In genomic region chr17:37029162-37029561, GRCm38 (mm10) we compare ENCODE assay signal across 7 mouse cellular contexts. TPM values are rescaled to one million over a fixed set of nuclear protein-coding genes. Genes with fewer than 3 reads are reported as not detected.
DNase-seq lines count a peak whose midpoint lies in the region; ATAC-seq and TF ChIP-seq lines count a peak whose summit lies in the region.

No protein-coding gene starts in this region.

- H3K27me3 ChIP-seq in lung, embryonic 14.5 days (ENCODE audit: insufficient read depth, low read length), result no peaks in the 10 kb centered on the region
- H3K27me3 ChIP-seq in forebrain, embryonic 12.5 days, result no peaks in the 10 kb centered on the region
- no peaks in the 10 kb centered on the region for H3K27me3 ChIP-seq in limb, embryonic 14.5 days (ENCODE audit: control insufficient read depth, insufficient read depth, low read length)
- H3K27me3 ChIP-seq in stomach, embryonic 15.5 days (replicated peaks), result no peaks in the 10 kb centered on the region

- no peaks in the 10 kb centered on the region for H3K9me3 ChIP-seq in lung, embryonic 14.5 days (ENCODE audit: low read depth, low read length)
- H3K9me3 ChIP-seq in forebrain, embryonic 12.5 days, result no peaks in the 10 kb centered on the region
- no peaks in the 10 kb centered on the region for H3K9me3 ChIP-seq in limb, embryonic 14.5 days (ENCODE audit: control insufficient read depth, low read length)
- H3K9me3 ChIP-seq in stomach, embryonic 15.5 days, result no peaks in the 10 kb centered on the region

- no peak for TF ChIP-seq CTCF in lung, embryonic 14.5 days (IDR thresholded peaks at IDR 0.05; ENCODE audit: low read depth)

- TF ChIP-seq POLR2A in limb, embryonic 14.5 days (IDR thresholded peaks at IDR 0.05; ENCODE audit: borderline replicate concordance, extremely low read depth, insufficient read depth, insufficient read length), result no peak

- DNase-seq in lung, embryonic 14.5 days, result no peak
- no peak for DNase-seq in lung, postnatal 36 days
- no peak for DNase-seq in limb, embryonic 14.5 days (ENCODE audit: low spot score)
- DNase-seq in right cerebral cortex, postnatal 36 days (ENCODE audit: low spot score in 2 of 2), result no peak
- DNase-seq in natural killer cell, adult 2 months (ENCODE audit: low spot score in 2 of 2), result no peak

- ATAC-seq in lung, embryonic 14.5 days (ENCODE audit: insufficient read depth), result peak; percentile 13; the same call in 1 of the 2 replicates
- peak; percentile 16 for ATAC-seq in forebrain, embryonic 12.5 days (ENCODE audit: low FRiP score)
- no peak for ATAC-seq in limb, embryonic 14.5 days (ENCODE audit: low FRiP score, low read depth)
- ATAC-seq in stomach, embryonic 15.5 days (ENCODE audit: insufficient read depth, low FRiP score, low read depth), result no peak

- H3K4me2 ChIP-seq in lung, embryonic 14.5 days, result peak overlapping the region; percentile 60
- H3K4me2 ChIP-seq in forebrain, embryonic 12.5 days, result peak overlapping the region; percentile 51
- peak overlapping the region; percentile 54 for H3K4me2 ChIP-seq in limb, embryonic 14.5 days (replicated peaks; ENCODE audit: low read depth, low read length, severe bottlenecking)
- peak overlapping the region; percentile 56 for H3K4me2 ChIP-seq in stomach, embryonic 15.5 days

- H3K4me1 ChIP-seq in lung, embryonic 14.5 days (ENCODE audit: insufficient read depth), result no peaks in the 10 kb centered on the region
- peaks cover 11% of the 10 kb centered on the region; the same call in 1 of the 2 replicates for H3K4me1 ChIP-seq in forebrain, embryonic 12.5 days
- 0 out of 2 replicates have a peak, but pooled peaks cover 6% of the 10 kb centered on the region for H3K4me1 ChIP-seq in limb, embryonic 14.5 days (ENCODE audit: control insufficient read depth, insufficient read depth, low read length)
- no peaks in the 10 kb centered on the region for H3K4me1 ChIP-seq in stomach, embryonic 15.5 days

- no peaks in the 10 kb centered on the region for H3K36me3 ChIP-seq in lung, embryonic 14.5 days (ENCODE audit: insufficient read depth)
- no peaks in the 10 kb centered on the region for H3K36me3 ChIP-seq in forebrain, embryonic 12.5 days (replicated peaks)
- no peaks in the 10 kb centered on the region for H3K36me3 ChIP-seq in limb, embryonic 14.5 days (ENCODE audit: control insufficient read depth, insufficient read depth, low read length)
- no peaks in the 10 kb centered on the region for H3K36me3 ChIP-seq in stomach, embryonic 15.5 days

- WGBS in lung, embryonic 14.5 days, result 63% methylated on average over 8 of the region's 8 CpGs
- WGBS in forebrain, embryonic 12.5 days, result 60% methylated on average over 8 of the region's 8 CpGs
- WGBS in limb, embryonic 14.5 days, result 66% methylated on average over 8 of the region's 8 CpGs
- 59% methylated on average over 8 of the region's 8 CpGs for WGBS in stomach, embryonic 15.5 days

- H3K27ac ChIP-seq in lung, embryonic 14.5 days (ENCODE audit: low read depth), result peak overlapping the region; percentile 97
- H3K27ac ChIP-seq in forebrain, embryonic 12.5 days, result peak overlapping the region; percentile 97
- peak overlapping the region; percentile 96 for H3K27ac ChIP-seq in limb, embryonic 14.5 days (replicated peaks; ENCODE audit: low read depth, low read length)
- H3K27ac ChIP-seq in stomach, embryonic 15.5 days, result peak overlapping the region; percentile 93

- 0 out of 2 replicates have a peak overlapping the region, but pooled peaks have one; percentile 47 for H3K9ac ChIP-seq in lung, embryonic 14.5 days
- peak overlapping the region; percentile 43; the same call in 1 of the 2 replicates for H3K9ac ChIP-seq in forebrain, embryonic 12.5 days
- peak overlapping the region; percentile 55 for H3K9ac ChIP-seq in limb, embryonic 14.5 days (ENCODE audit: low read depth, low read length, severe bottlenecking)
- no peak overlapping the region for H3K9ac ChIP-seq in stomach, embryonic 15.5 days

- peak overlapping the region; percentile 41 for H3K4me3 ChIP-seq in lung, embryonic 14.5 days (ENCODE audit: low read depth, low read length)
- peak overlapping the region; percentile 36 for H3K4me3 ChIP-seq in forebrain, embryonic 12.5 days (replicated peaks)
- H3K4me3 ChIP-seq in limb, embryonic 14.5 days (replicated peaks; ENCODE audit: low read length), result peak overlapping the region; percentile 45
- H3K4me3 ChIP-seq in stomach, embryonic 15.5 days (replicated peaks), result peak overlapping the region; percentile 52

RNA-seq across cellular contexts. Expression of gene Mog, which starts 6.0 kb away (rescaled TPM):
- polyA plus RNA-seq in lung, embryonic 14.5 days (2014; fragmentation: Nextera tagmentation; extraction: Ambion mirVana), result 0.11 and 0.13 TPM in 2 replicates
- 1.1 and 1.2 TPM in 2 replicates for polyA plus RNA-seq in forebrain, embryonic 12.5 days (2016; fragmentation: Nextera tagmentation; extraction: Ambion mirVana)
- not detected in 2 replicates for polyA plus RNA-seq in limb, embryonic 14.5 days (2012; rRNA removed)
- polyA plus RNA-seq in limb, embryonic 14.5 days (2014; fragmentation: Nextera tagmentation; extraction: Ambion mirVana), result 0.35 TPM in 1 of 2 replicates, not detected in the other
- 0.10 and 0.13 TPM in 2 replicates for polyA plus RNA-seq in stomach, embryonic 15.5 days (2015; fragmentation: Nextera tagmentation; extraction: Ambion mirVana)

RNA-seq across cellular contexts. Expression of gene Gabbr1, which starts 16.6 kb away (rescaled TPM):
- polyA plus RNA-seq in lung, embryonic 14.5 days (2014; fragmentation: Nextera tagmentation; extraction: Ambion mirVana), result 7.0 and 8.8 TPM in 2 replicates
- polyA plus RNA-seq in forebrain, embryonic 12.5 days (2016; fragmentation: Nextera tagmentation; extraction: Ambion mirVana), result 31.7 and 32.6 TPM in 2 replicates
- polyA plus RNA-seq in limb, embryonic 14.5 days (2012; rRNA removed), result 111 and 139 TPM in 2 replicates
- 8.4 and 11.1 TPM in 2 replicates for polyA plus RNA-seq in limb, embryonic 14.5 days (2014; fragmentation: Nextera tagmentation; extraction: Ambion mirVana)
- polyA plus RNA-seq in stomach, embryonic 15.5 days (2015; fragmentation: Nextera tagmentation; extraction: Ambion mirVana), result 8.6 and 11.2 TPM in 2 replicates

RNA-seq across cellular contexts. Expression of gene Zfp57, which starts 28.2 kb away (rescaled TPM):
- polyA plus RNA-seq in lung, embryonic 14.5 days (2014; fragmentation: Nextera tagmentation; extraction: Ambion mirVana), result 77.5 and 80.7 TPM in 2 replicates
- 193 and 197 TPM in 2 replicates for polyA plus RNA-seq in forebrain, embryonic 12.5 days (2016; fragmentation: Nextera tagmentation; extraction: Ambion mirVana)
- polyA plus RNA-seq in limb, embryonic 14.5 days (2012; rRNA removed), result 140 and 149 TPM in 2 replicates
- 85.9 and 86.1 TPM in 2 replicates for polyA plus RNA-seq in limb, embryonic 14.5 days (2014; fragmentation: Nextera tagmentation; extraction: Ambion mirVana)
- 60.0 and 63.7 TPM in 2 replicates for polyA plus RNA-seq in stomach, embryonic 15.5 days (2015; fragmentation: Nextera tagmentation; extraction: Ambion mirVana)

RNA-seq across cellular contexts. Expression of gene H2-M5, which starts 39.8 kb away (rescaled TPM):
- 0.17 and 0.22 TPM in 2 replicates for polyA plus RNA-seq in lung, embryonic 14.5 days (2014; fragmentation: Nextera tagmentation; extraction: Ambion mirVana)
- polyA plus RNA-seq in forebrain, embryonic 12.5 days (2016; fragmentation: Nextera tagmentation; extraction: Ambion mirVana), result 1.3 and 1.6 TPM in 2 replicates
- 6.3 and 7.4 TPM in 2 replicates for polyA plus RNA-seq in limb, embryonic 14.5 days (2012; rRNA removed)
- 0.29 and 0.61 TPM in 2 replicates for polyA plus RNA-seq in limb, embryonic 14.5 days (2014; fragmentation: Nextera tagmentation; extraction: Ambion mirVana)
- polyA plus RNA-seq in stomach, embryonic 15.5 days (2015; fragmentation: Nextera tagmentation; extraction: Ambion mirVana), result 0.27 and 0.37 TPM in 2 replicates

RNA-seq across cellular contexts. Expression of gene 2410137M14Rik, which starts 48.1 kb away (rescaled TPM):
- not detected in 2 replicates for polyA plus RNA-seq in lung, embryonic 14.5 days (2014; fragmentation: Nextera tagmentation; extraction: Ambion mirVana)
- not detected in 2 replicates for polyA plus RNA-seq in forebrain, embryonic 12.5 days (2016; fragmentation: Nextera tagmentation; extraction: Ambion mirVana)
- polyA plus RNA-seq in limb, embryonic 14.5 days (2012; rRNA removed), result 0.53 and 0.58 TPM in 2 replicates
- polyA plus RNA-seq in limb, embryonic 14.5 days (2014; fragmentation: Nextera tagmentation; extraction: Ambion mirVana), result not detected in 2 replicates
- not detected in 2 replicates for polyA plus RNA-seq in stomach, embryonic 15.5 days (2015; fragmentation: Nextera tagmentation; extraction: Ambion mirVana)

Comparison
In these comparisons a context has a peak if more than half of its experiments do, and no peak if none do; other contexts are left out.
1. ATAC-seq: peak in lung, embryonic 14.5 days (single experiment) and forebrain, embryonic 12.5 days (single experiment); none in limb, embryonic 14.5 days (single experiment) and stomach, embryonic 15.5 days (single experiment).
2. Peak in every context shown above with its lines, with median percentiles within 50 percentile points of each other: H3K27ac ChIP-seq, H3K4me2 ChIP-seq and H3K4me3 ChIP-seq.